Mouse (Mus musculus): Measurements from ENCODE around the gene Bzw2. TPM values are rescaled to one million over a fixed set of nuclear protein-coding genes. Genes with fewer than 3 reads are reported as not detected.
A peak's percentile ranks its signal among the peaks of the same experiment; 100 is the strongest.
"Not testable (repeated sequence)": the region's sequence is repeated elsewhere in the genome, so short reads cannot be mapped to it uniquely, and the experiment has no call there.

The Bzw2 gene
- 153 and 180 TPM in 2 replicates for polyA plus RNA-seq (2015; fragmentation: Nextera tagmentation; extraction: Ambion mirVana)

DNA sequence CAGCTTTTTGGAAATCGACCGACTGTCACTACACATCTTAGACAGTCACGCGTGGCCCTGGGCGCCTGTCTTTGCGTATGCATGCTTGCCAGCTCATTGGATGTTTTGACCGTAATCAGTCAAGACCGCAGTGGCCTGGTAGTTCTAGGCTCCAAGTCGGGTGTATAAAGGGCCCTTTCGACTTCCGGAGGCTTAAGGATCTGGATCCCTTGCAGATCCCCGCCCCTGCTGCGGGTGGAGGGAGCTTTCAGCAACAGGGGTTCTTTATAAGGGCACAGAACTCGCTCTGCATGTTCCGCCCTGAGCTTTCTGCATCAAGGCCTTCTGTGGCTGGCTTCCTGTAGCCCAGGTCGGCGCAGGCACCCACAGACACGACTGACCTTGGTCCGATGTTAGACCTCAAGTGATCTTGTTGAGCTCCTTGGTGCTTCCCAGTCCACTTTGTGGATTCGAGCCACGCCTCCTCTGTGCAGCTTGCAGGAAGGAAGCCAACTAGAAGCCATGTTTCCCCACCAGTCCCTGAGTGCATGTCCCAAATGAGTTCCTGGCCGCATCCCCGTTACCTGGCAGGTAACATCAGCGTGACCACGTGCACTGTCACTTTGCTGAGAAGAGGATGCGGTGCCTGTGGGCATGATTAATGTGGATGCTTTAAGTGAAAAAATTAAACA is at the start of gene Bzw2:
Gene Bzw2, minus strand, starts transcription at position 443 of the 671 bp plus-strand sequence.
- ATAC-seq, result peak; percentile 59

DNA sequence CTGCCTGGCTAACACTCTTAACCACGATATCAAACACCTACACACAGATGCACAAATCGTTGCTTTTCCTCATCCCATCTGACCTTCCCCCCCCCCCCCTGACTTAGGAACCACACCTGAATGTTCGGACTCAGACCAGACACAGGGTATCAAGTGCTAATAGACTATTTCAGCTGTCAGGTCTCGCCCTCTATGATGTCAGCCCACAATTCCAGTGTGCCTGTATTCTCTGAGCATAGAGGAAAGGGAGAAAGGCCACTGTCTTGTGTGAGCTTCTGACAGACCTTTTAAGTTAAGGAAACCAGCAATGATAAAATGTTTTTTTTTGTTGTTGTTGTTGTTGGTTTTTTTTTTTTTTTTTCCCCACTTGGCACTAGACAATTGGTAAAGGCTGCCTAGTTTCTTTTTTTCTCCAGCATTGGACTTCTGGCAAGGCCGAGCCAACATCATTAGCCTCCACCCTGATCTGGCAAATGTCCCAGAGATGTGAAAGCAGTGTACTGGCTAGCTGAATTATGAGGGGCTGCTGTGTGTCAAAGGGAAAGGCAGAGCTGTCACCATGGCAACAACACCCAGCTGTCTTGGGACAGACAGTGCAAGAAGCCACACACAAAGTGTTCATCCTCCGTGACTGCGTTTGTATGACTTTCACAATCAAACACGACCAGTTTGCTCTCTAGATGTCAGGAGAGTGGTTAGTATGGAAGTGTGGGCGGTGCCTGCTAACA is 49.4 kb upstream of the Bzw2 start:
- H3K4me3 ChIP-seq (ENCODE audit: low read length), result peak overlapping the region; percentile 25; the same call in 1 of the 2 replicates
- peak; percentile 91 for ATAC-seq
- H3K4me2 ChIP-seq (ENCODE audit: low read depth, low read length), result peak overlapping the region; percentile 31
- no peak overlapping the region for H3K9ac ChIP-seq (ENCODE audit: low read depth, low read length)
- peaks cover 7% of the 10 kb centered on the region for H3K4me1 ChIP-seq (ENCODE audit: control insufficient read depth, insufficient read depth, low read length)
- no peaks in the 10 kb centered on the region for H3K9me3 ChIP-seq (ENCODE audit: control insufficient read depth, low read length)
- H3K27me3 ChIP-seq (replicated peaks; ENCODE audit: control insufficient read depth, insufficient read depth, low read length), result no peaks in the 10 kb centered on the region
- no peaks in the 10 kb centered on the region for H3K36me3 ChIP-seq (ENCODE audit: control insufficient read depth, insufficient read depth, low read length)
- 41% methylated on average over 9 of the region's 9 CpGs for WGBS
- no peak overlapping the region for H3K27ac ChIP-seq (ENCODE audit: low read length)

More for the DNA sequence above, at the start of gene Bzw2:
- H3K9me3 ChIP-seq (ENCODE audit: control insufficient read depth, low read length), result no peaks in the 10 kb centered on the region
- under 1% methylated on average over 26 of the region's 26 CpGs for WGBS
- H3K9ac ChIP-seq (ENCODE audit: low read depth, low read length), result peak within 1 kb of the TSS; percentile 78
- H3K27me3 ChIP-seq (replicated peaks; ENCODE audit: control insufficient read depth, insufficient read depth, low read length), result no peaks in the 10 kb centered on the region
- peak within 1 kb of the TSS; percentile 82 for H3K4me2 ChIP-seq (ENCODE audit: low read depth, low read length)
- no peaks in the 10 kb centered on the region for H3K36me3 ChIP-seq (ENCODE audit: control insufficient read depth, insufficient read depth, low read length)
- peak within 1 kb of the TSS; percentile 96 for H3K27ac ChIP-seq (ENCODE audit: low read length)
- peak within 1 kb of the TSS; percentile 90 for H3K4me3 ChIP-seq (ENCODE audit: low read length)
- peaks cover 20% of the 10 kb centered on the region for H3K4me1 ChIP-seq (ENCODE audit: control insufficient read depth, insufficient read depth, low read length)

DNA sequence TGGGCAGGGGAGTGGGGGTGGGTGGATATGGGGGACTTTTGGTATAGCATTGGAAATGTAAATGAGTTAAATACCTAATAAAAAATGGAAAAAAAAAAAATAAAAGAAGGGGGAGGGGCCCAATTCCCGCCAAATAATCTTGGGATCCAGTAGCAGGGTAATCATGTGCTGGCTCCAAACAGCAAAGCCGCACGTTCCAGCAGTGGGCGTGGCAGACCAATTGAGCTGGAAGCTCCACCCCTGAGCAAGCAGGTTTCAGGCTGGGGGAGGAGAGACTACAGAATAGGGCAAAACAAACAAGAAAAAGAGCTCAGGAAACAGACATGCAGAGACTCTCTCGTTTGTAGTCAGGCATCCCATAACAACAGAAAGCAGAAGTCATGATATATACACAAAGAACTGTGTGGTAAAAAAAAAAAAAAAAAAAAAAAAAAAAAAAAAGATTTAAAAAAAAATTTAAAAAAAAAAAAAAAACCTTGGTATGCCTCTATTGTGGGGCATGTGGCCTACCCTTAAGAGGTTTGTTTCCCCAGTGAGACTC is 47.8 kb upstream of the Bzw2 start:
- not testable (repeated sequence) for H3K9ac ChIP-seq (ENCODE audit: low read depth, low read length); H3K27me3 ChIP-seq (replicated peaks; ENCODE audit: control insufficient read depth, insufficient read depth, low read length); H3K36me3 ChIP-seq (ENCODE audit: control insufficient read depth, insufficient read depth, low read length); H3K4me1 ChIP-seq (ENCODE audit: control insufficient read depth, insufficient read depth, low read length); H3K4me3 ChIP-seq (ENCODE audit: low read length); ATAC-seq; H3K9me3 ChIP-seq (ENCODE audit: control insufficient read depth, low read length); H3K4me2 ChIP-seq (ENCODE audit: low read depth, low read length); H3K27ac ChIP-seq (ENCODE audit: low read length)
- WGBS, result 52% methylated on average over 5 of the region's 5 CpGs

DNA sequence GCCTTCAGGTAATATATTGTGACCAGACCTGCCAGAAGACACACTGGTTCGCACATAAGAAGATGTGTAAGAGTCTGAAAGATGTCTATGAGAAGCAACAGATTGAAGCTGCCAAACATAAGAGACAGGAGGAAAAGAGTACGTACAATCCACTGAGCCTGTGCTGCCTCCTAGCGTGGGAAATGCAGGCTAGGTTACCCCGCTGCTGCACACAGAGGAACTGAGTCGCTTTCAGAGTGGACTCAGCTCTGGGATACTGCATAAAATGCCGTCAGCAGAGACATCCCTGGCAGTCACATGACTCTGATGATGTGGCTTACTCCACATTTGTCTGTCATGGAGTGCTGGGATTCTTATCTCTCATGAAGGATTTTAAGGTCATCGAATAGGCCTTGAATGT is 37.1 kb upstream of the Bzw2 start:
- Histone ChIP-seq H3K9me3 (ENCODE audit: control insufficient read depth, low read length) (peaks cover 10% of the 10 kb centered on the region), H3K27me3 (replicated peaks; ENCODE audit: control insufficient read depth, insufficient read depth, low read length) (no peaks in the 10 kb centered on the region), H3K4me3 (ENCODE audit: low read length) (no peak overlapping the region), H3K36me3 (ENCODE audit: control insufficient read depth, insufficient read depth, low read length) (peaks cover 30% of the 10 kb centered on the region), H3K27ac (ENCODE audit: low read length) (no peak overlapping the region), H3K4me1 (ENCODE audit: control insufficient read depth, insufficient read depth, low read length) (no peaks in the 10 kb centered on the region), H3K9ac (ENCODE audit: low read depth, low read length) (no peak overlapping the region), H3K4me2 (ENCODE audit: low read depth, low read length) (no peak overlapping the region)
- ATAC-seq, result no peak
- WGBS, result 92% methylated on average over 7 of the region's 7 CpGs

DNA sequence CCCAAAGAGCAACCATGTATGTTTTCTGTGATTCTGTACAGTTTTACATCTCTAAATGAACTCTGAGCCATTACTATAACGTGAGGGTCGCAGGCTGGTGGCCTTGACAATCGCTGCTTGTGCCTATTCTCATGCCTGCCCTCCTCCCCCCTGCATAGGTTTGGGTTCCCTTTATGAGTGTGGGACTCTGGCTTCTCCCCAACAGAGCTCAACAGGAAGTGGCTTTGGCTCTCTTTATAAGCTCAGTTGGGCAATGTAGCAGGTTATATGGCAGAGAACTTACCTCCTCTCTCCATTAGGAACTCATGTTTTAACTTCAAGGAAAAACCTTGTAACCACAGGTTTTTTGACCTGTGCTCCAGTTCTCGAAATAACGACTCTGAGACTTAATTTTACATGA is 32.5 kb upstream of the Bzw2 start:
- peaks cover 18% of the 10 kb centered on the region for H3K36me3 ChIP-seq (ENCODE audit: control insufficient read depth, insufficient read depth, low read length)
- ATAC-seq, result no peak

DNA sequence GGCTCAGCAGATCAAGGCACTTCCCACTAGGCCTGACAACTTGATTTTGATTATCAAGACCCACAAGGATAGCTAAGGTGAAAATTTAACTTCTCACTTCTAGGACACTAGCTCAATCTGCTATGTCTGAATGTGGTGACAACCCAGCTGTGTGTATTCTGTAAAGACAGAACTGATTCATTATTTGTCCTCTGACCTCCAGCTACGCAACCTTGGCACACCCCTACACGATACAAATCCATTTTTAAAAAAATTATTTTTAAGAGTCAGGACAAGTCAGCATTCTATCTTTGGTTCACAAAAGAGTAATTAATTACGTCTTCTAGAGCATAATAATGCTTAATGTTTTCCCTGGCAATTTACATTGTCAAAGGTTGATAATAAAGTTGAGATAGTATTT is 31.7 kb upstream of the Bzw2 start:
- Histone ChIP-seq H3K4me2 (ENCODE audit: low read depth, low read length) (no peak overlapping the region), H3K36me3 (ENCODE audit: control insufficient read depth, insufficient read depth, low read length) (peaks cover 14% of the 10 kb centered on the region; the same call in 1 of the 2 replicates), H3K9me3 (ENCODE audit: control insufficient read depth, low read length) (no peaks in the 10 kb centered on the region), H3K4me1 (ENCODE audit: control insufficient read depth, insufficient read depth, low read length) (no peaks in the 10 kb centered on the region), H3K4me3 (ENCODE audit: low read length) (no peak overlapping the region), H3K9ac (ENCODE audit: low read depth, low read length) (no peak overlapping the region), H3K27me3 (replicated peaks; ENCODE audit: control insufficient read depth, insufficient read depth, low read length) (no peaks in the 10 kb centered on the region), H3K27ac (ENCODE audit: low read length) (no peak overlapping the region)
- 92% methylated on average over 3 of the region's 3 CpGs for WGBS
- no peak for ATAC-seq

More for the DNA sequence above, 32.5 kb upstream of the Bzw2 start:
- Histone ChIP-seq H3K27me3 (replicated peaks; ENCODE audit: control insufficient read depth, insufficient read depth, low read length) (no peaks in the 10 kb centered on the region), H3K9me3 (ENCODE audit: control insufficient read depth, low read length) (no peaks in the 10 kb centered on the region), H3K4me2 (ENCODE audit: low read depth, low read length) (no peak overlapping the region), H3K27ac (ENCODE audit: low read length) (no peak overlapping the region), H3K4me3 (ENCODE audit: low read length) (no peak overlapping the region), H3K9ac (ENCODE audit: low read depth, low read length) (no peak overlapping the region), H3K4me1 (ENCODE audit: control insufficient read depth, insufficient read depth, low read length) (no peaks in the 10 kb centered on the region)
- 90% methylated on average over 5 of the region's 5 CpGs for WGBS

DNA sequence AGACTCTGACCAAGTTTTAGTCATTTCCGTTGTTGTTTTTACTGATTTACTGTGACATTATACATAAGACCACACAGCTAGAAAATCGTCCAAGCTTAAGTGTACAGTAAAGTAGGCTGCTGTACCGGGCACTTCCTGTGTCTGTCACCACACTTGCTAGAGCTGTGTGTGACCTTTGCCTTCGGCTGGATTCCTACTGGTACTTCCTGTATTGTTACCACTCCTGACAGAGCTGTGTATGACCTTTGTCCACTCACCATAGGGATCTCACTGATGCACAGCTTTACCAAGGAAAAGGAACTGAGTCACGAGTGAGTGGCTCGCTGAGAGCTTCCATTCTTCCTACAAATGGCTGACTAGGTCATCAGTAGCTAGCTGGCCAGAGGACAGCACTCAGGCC is 29.2 kb upstream of the Bzw2 start:
- H3K27ac ChIP-seq (ENCODE audit: low read length), result no peak overlapping the region
- H3K36me3 ChIP-seq (ENCODE audit: control insufficient read depth, insufficient read depth, low read length), result peaks cover 9% of the 10 kb centered on the region; the same call in 1 of the 2 replicates

DNA sequence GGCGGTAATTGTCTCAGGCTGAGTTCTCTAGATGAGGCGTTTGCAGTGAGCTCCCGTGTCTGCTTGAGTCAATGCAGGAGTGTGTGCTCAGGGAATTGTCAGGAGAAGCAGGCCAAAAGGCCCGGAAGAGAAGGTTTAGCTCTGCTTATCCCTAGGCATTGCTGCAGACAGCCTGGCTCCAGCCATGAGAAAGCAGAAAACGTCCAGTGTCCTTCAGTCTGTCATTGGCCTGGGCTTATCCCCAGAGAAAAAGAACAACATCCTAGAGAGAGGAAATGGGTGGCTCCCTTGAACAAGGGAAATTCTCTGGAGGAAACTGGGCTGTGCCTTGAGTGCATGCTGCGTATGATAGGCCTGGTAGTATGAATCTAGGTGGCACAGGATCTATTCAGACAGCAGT is 24.7 kb upstream of the Bzw2 start:
- no peaks in the 10 kb centered on the region for H3K4me1 ChIP-seq (ENCODE audit: control insufficient read depth, insufficient read depth, low read length)
- no peak overlapping the region for H3K4me3 ChIP-seq (ENCODE audit: low read length)
- no peaks in the 10 kb centered on the region for H3K36me3 ChIP-seq (ENCODE audit: control insufficient read depth, insufficient read depth, low read length)
- ATAC-seq, result no peak
- H3K9ac ChIP-seq (ENCODE audit: low read depth, low read length), result no peak overlapping the region
- no peak overlapping the region for H3K4me2 ChIP-seq (ENCODE audit: low read depth, low read length)
- 75% methylated on average over 6 of the region's 6 CpGs for WGBS
- no peaks in the 10 kb centered on the region for H3K9me3 ChIP-seq (ENCODE audit: control insufficient read depth, low read length)
- no peak overlapping the region for H3K27ac ChIP-seq (ENCODE audit: low read length)
- H3K27me3 ChIP-seq (replicated peaks; ENCODE audit: control insufficient read depth, insufficient read depth, low read length), result no peaks in the 10 kb centered on the region

More for the DNA sequence above, 29.2 kb upstream of the Bzw2 start:
- WGBS, result 63% methylated on average over 6 of the region's 6 CpGs
- Histone ChIP-seq H3K4me3 (ENCODE audit: low read length) (no peak overlapping the region), H3K4me1 (ENCODE audit: control insufficient read depth, insufficient read depth, low read length) (no peaks in the 10 kb centered on the region), H3K9me3 (ENCODE audit: control insufficient read depth, low read length) (no peaks in the 10 kb centered on the region), H3K4me2 (ENCODE audit: low read depth, low read length) (no peak overlapping the region), H3K27me3 (replicated peaks; ENCODE audit: control insufficient read depth, insufficient read depth, low read length) (no peaks in the 10 kb centered on the region), H3K9ac (ENCODE audit: low read depth, low read length) (no peak overlapping the region)
- peak; percentile 92 for ATAC-seq

DNA sequence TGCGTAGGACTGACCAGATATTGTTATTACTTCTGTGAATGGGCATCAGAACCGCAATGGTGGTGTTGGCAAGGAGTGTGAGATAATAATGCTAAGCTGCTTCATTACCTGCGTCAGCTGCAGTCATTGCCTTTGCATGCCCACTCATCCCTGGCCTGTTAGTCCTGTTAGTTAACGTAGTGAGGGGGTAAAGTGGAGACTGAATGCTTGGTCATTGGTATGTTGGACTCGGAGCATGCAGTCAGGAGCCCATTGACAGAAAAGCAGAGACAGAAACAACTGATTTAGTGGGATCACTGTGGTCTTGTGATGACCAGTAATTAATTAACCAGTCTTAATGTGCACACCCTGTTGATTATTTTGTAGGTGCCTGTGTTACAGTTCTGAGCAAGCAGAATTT is 19.3 kb upstream of the Bzw2 start:
- WGBS, result 92% methylated on average over 5 of the region's 5 CpGs
- Histone ChIP-seq H3K9ac (ENCODE audit: low read depth, low read length) (no peak overlapping the region), H3K4me2 (ENCODE audit: low read depth, low read length) (no peak overlapping the region), H3K9me3 (ENCODE audit: control insufficient read depth, low read length) (no peaks in the 10 kb centered on the region), H3K36me3 (ENCODE audit: control insufficient read depth, insufficient read depth, low read length) (peaks cover 9% of the 10 kb centered on the region), H3K27me3 (replicated peaks; ENCODE audit: control insufficient read depth, insufficient read depth, low read length) (no peaks in the 10 kb centered on the region), H3K4me3 (ENCODE audit: low read length) (no peak overlapping the region), H3K27ac (ENCODE audit: low read length) (no peak overlapping the region), H3K4me1 (ENCODE audit: control insufficient read depth, insufficient read depth, low read length) (no peaks in the 10 kb centered on the region)
- no peak for ATAC-seq
